Mouse (Mus musculus) right cerebral cortex, postnatal 36 days (tissue): ENCODE measurements around the gene Cxcr2.

Experiments
- DNase-seq, 2 experiments: peaks; one replicate each; pipeline ENCODE4 v3.0.0; 2022; ENCODE audit warnings: low spot score in 2 of 2, mixed read lengths in 1 of 2

Cxcr2 gene

DNA sequence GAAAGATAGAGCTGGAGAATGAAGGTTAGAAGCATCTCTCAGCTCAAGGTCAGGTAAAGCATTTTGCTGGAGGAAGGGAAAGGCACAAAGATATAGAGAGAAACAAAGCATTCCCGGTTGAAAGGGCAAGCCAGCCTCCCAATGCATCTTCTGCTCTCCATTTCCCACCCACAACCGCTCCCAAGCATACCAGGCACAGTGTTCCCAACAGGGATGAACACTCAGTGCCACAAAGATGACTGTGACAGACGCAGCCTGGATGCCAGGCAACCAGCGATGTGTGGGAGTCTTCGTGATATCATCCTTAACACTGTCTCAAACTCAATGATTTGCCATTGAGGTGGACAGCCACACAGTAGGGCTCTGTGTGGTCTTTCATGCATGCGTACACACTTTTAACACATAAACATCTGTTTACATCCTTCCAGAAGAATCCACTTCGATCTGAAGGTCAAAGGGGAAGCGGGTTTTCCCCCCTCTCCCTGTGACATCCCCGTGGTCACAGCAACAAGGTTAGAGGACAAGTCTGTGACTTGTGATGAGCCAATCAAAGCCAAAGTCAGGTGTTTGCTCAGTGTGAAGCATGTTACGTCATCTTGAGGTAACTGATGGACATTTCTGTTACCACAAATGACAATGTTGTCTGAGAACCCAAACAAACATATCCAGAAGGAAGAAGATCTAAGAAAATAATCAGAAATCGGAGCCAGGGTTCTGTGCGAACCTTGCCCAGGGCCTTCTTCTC, 44.1 kb downstream of the Cxcr2 start:
- peak; percentile 51 to 68 for DNase-seq

GRCm38 (mm10) chr1:74199046-74199445, 45.3 kb downstream of the Cxcr2 start:
- DNase-seq: no peak

DNA sequence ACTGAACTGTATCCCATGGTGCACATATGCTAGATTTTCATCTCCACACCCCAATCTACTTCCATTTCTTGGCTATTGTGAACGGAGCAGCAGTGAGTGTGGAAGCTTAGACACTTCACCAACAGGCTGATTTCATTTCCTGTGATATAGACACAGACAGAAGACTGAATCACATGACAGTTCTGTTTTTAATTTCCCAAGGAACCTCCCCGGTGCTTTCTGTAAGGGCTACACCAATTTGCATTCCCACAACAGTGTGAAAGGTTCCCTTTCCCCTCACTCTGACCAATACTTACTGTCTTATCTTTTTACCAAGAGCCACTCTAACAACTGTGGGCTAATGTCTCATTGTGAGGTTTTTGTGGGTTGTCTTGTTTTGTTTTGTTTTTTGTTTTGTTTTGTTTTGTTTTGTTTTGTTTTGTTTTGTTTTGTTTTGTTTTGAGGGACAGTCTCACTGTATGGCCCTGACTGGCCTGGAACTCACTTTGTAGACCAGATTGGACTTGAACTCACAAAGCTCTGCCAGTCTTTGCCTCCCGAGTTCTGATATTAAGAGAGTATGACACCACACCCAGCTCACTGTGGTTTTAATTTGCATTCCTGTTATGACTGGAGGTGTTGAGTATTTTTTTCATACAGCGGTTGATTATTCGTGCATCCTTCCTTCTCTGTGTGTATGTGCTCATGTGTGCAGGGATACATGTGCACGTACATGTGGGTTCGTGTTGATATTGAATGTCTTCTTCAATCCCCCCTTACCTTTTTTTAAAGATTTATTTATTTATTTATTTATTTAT, 47.5 kb downstream of the Cxcr2 start:
- no peak for DNase-seq

- DNase-seq: no peak
Measured at GRCm38 (mm10) chr1:74203457-74203856, 49.7 kb downstream of the Cxcr2 start.

GRCm38 (mm10) chr1:74205881-74206280, 52.1 kb downstream of the Cxcr2 start:
- DNase-seq: no peak

GRCm38 (mm10) chr1:74206642-74207041, 52.9 kb downstream of the Cxcr2 start:
- DNase-seq: no peak

DNA sequence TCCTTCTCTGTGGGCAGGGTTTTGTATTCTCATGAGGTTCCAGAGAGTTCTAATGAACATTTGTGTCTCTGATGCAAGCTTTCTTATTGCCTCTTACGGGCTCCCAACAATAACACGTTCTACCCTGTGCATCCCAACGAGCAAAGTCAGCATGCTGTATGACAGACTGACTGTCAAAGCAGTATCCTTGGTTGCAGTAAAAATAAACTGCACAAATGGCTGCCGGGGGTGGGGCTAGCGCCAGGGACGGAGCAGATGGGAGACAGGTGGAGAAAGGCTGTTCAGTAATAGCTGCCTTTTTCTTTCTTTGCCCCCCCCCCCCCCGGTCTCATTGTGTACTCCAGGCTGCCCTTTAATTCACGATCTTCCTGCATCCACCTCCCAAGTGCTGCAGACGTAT, 54.1 kb downstream of the Cxcr2 start:
- no peak for DNase-seq

GRCm38 (mm10) chr1:74208941-74209340, 55.2 kb downstream of the Cxcr2 start:
- no peak for DNase-seq
